Comparison of ENCODE assay signal across 31 mouse cellular contexts in the genomic region with DNA sequence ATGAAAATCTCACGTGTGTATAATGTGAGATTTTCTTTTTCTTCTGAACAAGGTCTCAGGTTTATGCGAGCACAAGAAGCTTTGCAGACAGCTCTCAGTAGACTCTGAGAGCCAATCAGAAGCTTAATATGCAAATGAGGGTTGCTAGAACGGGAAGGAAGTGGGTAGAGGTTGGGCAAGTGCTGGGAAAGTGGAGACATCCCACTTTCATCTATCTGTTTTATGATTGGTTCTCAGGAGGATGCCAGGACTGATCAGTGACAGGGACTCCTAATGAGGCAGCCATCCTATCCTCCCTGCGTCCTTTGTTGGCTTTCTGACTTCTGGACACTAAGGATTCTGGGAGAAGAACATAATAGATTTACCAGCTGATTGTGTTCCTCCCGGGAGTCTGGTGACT.
DNase-seq lines count a peak whose midpoint lies in the region; ATAC-seq and TF ChIP-seq lines count a peak whose summit lies in the region.
"Had no signal": no experiment of that assay in that cellular context is flagged by ENCODE, and none has a peak within 500 bp of the region (broad histone marks: within the 10 kb centered on the region; RNA-seq: fewer than 3 reads in every experiment).

No protein-coding gene starts in this region.

- ATAC-seq in lung, embryonic 14.5 days (ENCODE audit: insufficient read depth) = no peak
- ATAC-seq in hematopoietic stem cell, adult 5-6 weeks (replicated peaks in 1 of 2; ENCODE audit: insufficient read depth in 1 of 2, low FRiP score in 2 of 2, low TSS enrichment in 1 of 2, low read depth in 1 of 2, poor library complexity in 2 of 2, severe bottlenecking in 2 of 2) = peak; percentile 58 to 80
- no peak for ATAC-seq in forebrain, embryonic 13.5 days
- ATAC-seq: CD4-positive, CD25-positive, alpha-beta regulatory T cell, adult 4 months; inflammation-experienced regulatory T-cells, adult 6 months; midbrain, embryonic 15.5 days had no signal

- H3K36me3 ChIP-seq in lung, embryonic 14.5 days (ENCODE audit: insufficient read depth) = no peaks in the 10 kb centered on the region
- no peaks in the 10 kb centered on the region for H3K36me3 ChIP-seq in forebrain, embryonic 13.5 days (ENCODE audit: poor library complexity, severe bottlenecking)
- H3K36me3 ChIP-seq: embryonic facial prominence, embryonic 12.5 days; forebrain, embryonic 15.5 days; heart, embryonic 15.5 days; hindbrain, embryonic 15.5 days; kidney, embryonic 15.5 days; limb, embryonic 12.5 days; liver, embryonic 15.5 days; midbrain, embryonic 10.5 days; midbrain, embryonic 15.5 days; neural tube, embryonic 15.5 days had no signal

- H3K4me3 ChIP-seq in lung, embryonic 14.5 days (ENCODE audit: low read depth, low read length) = no peak overlapping the region
- no peak overlapping the region for H3K4me3 ChIP-seq in forebrain, embryonic 13.5 days
- H3K4me3 ChIP-seq: embryonic facial prominence, embryonic 12.5 days; forebrain, embryonic 15.5 days; gastrocnemius, adult 2 months; heart, embryonic 15.5 days; hindbrain, embryonic 15.5 days; kidney, embryonic 15.5 days; limb, embryonic 12.5 days; liver, embryonic 15.5 days; midbrain, embryonic 10.5 days; midbrain, embryonic 15.5 days; neural tube, embryonic 15.5 days had no signal

- H3K9me3 ChIP-seq in lung, embryonic 14.5 days (ENCODE audit: low read depth, low read length) = no peaks in the 10 kb centered on the region
- H3K9me3 ChIP-seq in forebrain, embryonic 13.5 days (replicated peaks) = no peaks in the 10 kb centered on the region
- H3K9me3 ChIP-seq: embryonic facial prominence, embryonic 12.5 days; forebrain, embryonic 15.5 days; heart, embryonic 15.5 days; hindbrain, embryonic 15.5 days; kidney, embryonic 15.5 days; limb, embryonic 12.5 days; liver, embryonic 15.5 days; midbrain, embryonic 10.5 days; midbrain, embryonic 15.5 days; neural tube, embryonic 15.5 days had no signal

- H3K9ac ChIP-seq in lung, embryonic 14.5 days = no peak overlapping the region
- no peak overlapping the region for H3K9ac ChIP-seq in forebrain, embryonic 13.5 days
- H3K9ac ChIP-seq: embryonic facial prominence, embryonic 12.5 days; forebrain, embryonic 15.5 days; heart, embryonic 15.5 days; hindbrain, embryonic 15.5 days; kidney, embryonic 15.5 days; limb, embryonic 12.5 days; liver, embryonic 15.5 days; midbrain, embryonic 15.5 days; neural tube, embryonic 15.5 days had no signal

- WGBS in lung, embryonic 14.5 days = 40% methylated on average over 5 of the region's 5 CpGs
- 71% methylated on average over 5 of the region's 5 CpGs for WGBS in forebrain, embryonic 13.5 days

- no peak for TF ChIP-seq CTCF in lung, embryonic 14.5 days (IDR thresholded peaks at IDR 0.05; ENCODE audit: low read depth)

- no peaks in the 10 kb centered on the region for H3K4me1 ChIP-seq in lung, embryonic 14.5 days (ENCODE audit: insufficient read depth)
- H3K4me1 ChIP-seq in forebrain, embryonic 13.5 days = 0 out of 2 replicates have a peak, but pooled peaks cover 7% of the 10 kb centered on the region
- H3K4me1 ChIP-seq: embryonic facial prominence, embryonic 12.5 days; heart, embryonic 15.5 days; kidney, embryonic 15.5 days; limb, embryonic 12.5 days; liver, embryonic 15.5 days; midbrain, embryonic 15.5 days had no signal

- peak; percentile 20 for DNase-seq in lung, embryonic 14.5 days
- no peak for DNase-seq in lung, adult 18-20 months
- peak; percentile 5 for DNase-seq in R1 (ENCODE audit: low read depth, low spot score)
- DNase-seq in spleen, postnatal 36 days (ENCODE audit: low spot score in 2 of 2) = no peak
- DNase-seq in heart, adult 8-10 months (ENCODE audit: low spot score) = no peak
- DNase-seq: adrenal gland, adult 8-10 months; cerebellum, adult 11 months; cerebellum, adult 9-10 months; cerebellum, postnatal 36 days; embryo, embryonic 11 days; gastrocnemius, postnatal 36 days; heart, postnatal 36 days; kidney, adult 18-20 months; kidney, postnatal 25 days; thymus, postnatal 14 days had no signal

- no peak overlapping the region for H3K4me2 ChIP-seq in lung, embryonic 14.5 days
- no peak overlapping the region for H3K4me2 ChIP-seq in forebrain, embryonic 13.5 days
- H3K4me2 ChIP-seq: embryonic facial prominence, embryonic 12.5 days; forebrain, embryonic 15.5 days; heart, embryonic 15.5 days; kidney, embryonic 15.5 days; limb, embryonic 12.5 days; liver, embryonic 15.5 days; midbrain, embryonic 15.5 days; neural tube, embryonic 15.5 days had no signal

- H3K27ac ChIP-seq in lung, embryonic 14.5 days (ENCODE audit: low read depth) = no peak overlapping the region
- no peak overlapping the region for H3K27ac ChIP-seq in forebrain, embryonic 13.5 days
- H3K27ac ChIP-seq: embryonic facial prominence, embryonic 12.5 days; forebrain, embryonic 15.5 days; gastrocnemius, adult 2 months; heart, embryonic 15.5 days; kidney, embryonic 15.5 days; limb, embryonic 12.5 days; liver, embryonic 15.5 days; macrophage; midbrain, embryonic 10.5 days; midbrain, embryonic 15.5 days; neural tube, embryonic 15.5 days had no signal

- no peaks in the 10 kb centered on the region for H3K27me3 ChIP-seq in lung, embryonic 14.5 days (ENCODE audit: insufficient read depth, low read length)
- H3K27me3 ChIP-seq in forebrain, embryonic 13.5 days = no peaks in the 10 kb centered on the region
- H3K27me3 ChIP-seq: embryonic facial prominence, embryonic 12.5 days; forebrain, embryonic 15.5 days; heart, embryonic 15.5 days; hindbrain, embryonic 15.5 days; kidney, embryonic 15.5 days; limb, embryonic 12.5 days; liver, embryonic 15.5 days; midbrain, embryonic 15.5 days; neural tube, embryonic 15.5 days had no signal

Comparison
In these comparisons a context has a peak if more than half of its experiments do, and no peak if none do; other contexts are left out.
1. DNase-seq: peak in lung, embryonic 14.5 days (single experiment) and R1 (single experiment); none in lung, adult 18-20 months (0 of 2), spleen, postnatal 36 days (0 of 2) and heart, adult 8-10 months (single experiment).
2. ATAC-seq: peak in hematopoietic stem cell, adult 5-6 weeks (2 of 2); none in lung, embryonic 14.5 days (single experiment) and forebrain, embryonic 13.5 days (single experiment).